Mouse (Mus musculus): ENCODE measurements at regions not wholly inside any gene's neighbourhood (a gene's known extent, or its start where the extent isn't known, plus 50 kb on each side); places are given as distances from the start of the nearest gene placed in this dataset.

- DNase-seq (ENCODE audit: low spot score) = peak; percentile 10
Observed at GRCm38 (mm10) chr11:89932231-89932865, 70.3 kb downstream of the Pctp start.

- DNase-seq (ENCODE audit: low spot score) = no peak
Observed at GRCm38 (mm10) chr11:89929115-89929988, 73.3 kb downstream of the Pctp start.

- no peak for DNase-seq (ENCODE audit: low spot score)
Observed at GRCm38 (mm10) chr11:89927483-89928156, 75.1 kb downstream of the Pctp start.

- no peak for DNase-seq (ENCODE audit: low spot score)
Observed at GRCm38 (mm10) chr11:89922551-89922950, 80.1 kb downstream of the Pctp start.

GRCm38 (mm10) chr11:89921146-89921545, 81.5 kb downstream of the Pctp start:
- DNase-seq (ENCODE audit: low spot score) = peak; percentile 22

GRCm38 (mm10) chr11:89915795-89916194, 86.9 kb downstream of the Pctp start:
- no peak for DNase-seq (ENCODE audit: low spot score)

GRCm38 (mm10) chr11:89914577-89914976, 88.1 kb downstream of the Pctp start:
- no peak for DNase-seq (ENCODE audit: low spot score)

GRCm38 (mm10) chr11:89901241-89901740, 101.4 kb downstream of the Pctp start:
- DNase-seq (ENCODE audit: low spot score) = no peak

- DNase-seq (ENCODE audit: low spot score) = no peak
Observed at GRCm38 (mm10) chr11:89898516-89898915, 104.2 kb downstream of the Pctp start.

GRCm38 (mm10) chr11:89896854-89897253, 105.8 kb downstream of the Pctp start:
- no peak for DNase-seq (ENCODE audit: low spot score)

GRCm38 (mm10) chr11:89871587-89871986, 94.1 kb upstream of the Ankfn1 start:
- no peak for DNase-seq (ENCODE audit: low spot score)

GRCm38 (mm10) chr11:89867575-89867974, 90.1 kb upstream of the Ankfn1 start:
- DNase-seq (ENCODE audit: low spot score) = peak; percentile 17

- DNase-seq (ENCODE audit: low spot score) = no peak
Observed at GRCm38 (mm10) chr11:89856184-89856769, 78.8 kb upstream of the Ankfn1 start.

GRCm38 (mm10) chr11:89841853-89842252, 64.4 kb upstream of the Ankfn1 start:
- no peak for DNase-seq (ENCODE audit: low spot score)

GRCm38 (mm10) chr11:89839671-89840327, 62.3 kb upstream of the Ankfn1 start:
- no peak for DNase-seq (ENCODE audit: low spot score)

GRCm38 (mm10) chr11:89837995-89838394, 60.5 kb upstream of the Ankfn1 start:
- DNase-seq (ENCODE audit: low spot score) = no peak

- DNase-seq (ENCODE audit: low spot score) = no peak
Observed at GRCm38 (mm10) chr11:89836897-89837296, 59.4 kb upstream of the Ankfn1 start.

GRCm38 (mm10) chr11:89834068-89834467, 56.6 kb upstream of the Ankfn1 start:
- DNase-seq (ENCODE audit: low spot score) = no peak

- no peak for DNase-seq (ENCODE audit: low spot score)
Observed at GRCm38 (mm10) chr11:89831577-89832110, 54.2 kb upstream of the Ankfn1 start.

Data from left cerebral cortex, adult 11 months (tissue).